Comparison of ENCODE assay signal across 8 mouse cellular contexts in genomic region chr10:128369218-128369543, GRCm38 (mm10). TPM values are rescaled to one million over a fixed set of nuclear protein-coding genes. Genes with fewer than 3 reads are reported as not detected.
A peak's percentile ranks its signal among the peaks of the same experiment; 100 is the strongest.
DNase-seq lines count a peak whose midpoint lies in the region; ATAC-seq and TF ChIP-seq lines count a peak whose summit lies in the region.

No protein-coding gene starts in this region.

- no peaks in the 10 kb centered on the region for H3K27me3 ChIP-seq in testis, adult 2 months (ENCODE audit: control insufficient read depth, insufficient read depth, low read length)
- no peaks in the 10 kb centered on the region for H3K27me3 ChIP-seq in limb, embryonic 15.5 days
- H3K27me3 ChIP-seq in stomach, embryonic 16.5 days (ENCODE audit: control insufficient read depth, insufficient read depth, low read length): no peaks in the 10 kb centered on the region

- intact Hi-C loops in gastrocnemius, adult 2 months (cut with DNase I): no loop called here
- intact Hi-C loops in gastrocnemius, postnatal 14 days (cut with DNase I; ENCODE audit: low total_unique reads): loop anchor here (5.0 kb wide), 1 partner anchor 88 kb away; the partner anchor contains the start of gene Smarcc2

- H3K27ac ChIP-seq in gastrocnemius, adult 2 months: peak overlapping the region; percentile 96
- peak overlapping the region; percentile 95 for H3K27ac ChIP-seq in testis, adult 2 months (ENCODE audit: control insufficient read depth, insufficient read depth, low read depth, low read length)
- H3K27ac ChIP-seq in limb, embryonic 15.5 days: peak overlapping the region; percentile 97
- peak overlapping the region; percentile 87 for H3K27ac ChIP-seq in stomach, embryonic 16.5 days (ENCODE audit: low read length)

- TF ChIP-seq POLR2A in testis, adult 2 months (IDR thresholded peaks at IDR 0.05; ENCODE audit: control insufficient read depth, low read depth, low read length): 0 out of 2 replicates have a peak, but pooled peaks have one; percentile 5

- H3K4me1 ChIP-seq in testis, adult 2 months (ENCODE audit: control insufficient read depth, insufficient read depth, low read length): peaks cover 16% of the 10 kb centered on the region
- H3K4me1 ChIP-seq in limb, embryonic 15.5 days: peaks cover 13% of the 10 kb centered on the region
- H3K4me1 ChIP-seq in stomach, embryonic 16.5 days (ENCODE audit: control insufficient read depth, insufficient read depth, low read length): peaks cover 3% of the 10 kb centered on the region

- H3K4me2 ChIP-seq in limb, embryonic 15.5 days: peak overlapping the region; percentile 85
- peak overlapping the region; percentile 86 for H3K4me2 ChIP-seq in stomach, embryonic 16.5 days (ENCODE audit: low read depth, low read length)

- no peak for ATAC-seq in limb, embryonic 15.5 days (ENCODE audit: insufficient number of reproducible peaks, low FRiP score, low TSS enrichment, low read depth)
- ATAC-seq in stomach, embryonic 16.5 days (ENCODE audit: insufficient read depth, low FRiP score): no peak

- no peaks in the 10 kb centered on the region for H3K9me3 ChIP-seq in limb, embryonic 15.5 days
- no peaks in the 10 kb centered on the region for H3K9me3 ChIP-seq in stomach, embryonic 16.5 days (replicated peaks; ENCODE audit: control insufficient read depth, low read length)

- no peak for TF ChIP-seq CTCF in gastrocnemius, adult 2 months (IDR thresholded peaks at IDR 0.05)
- no peak for TF ChIP-seq CTCF in testis, adult 2 months (IDR thresholded peaks at IDR 0.05; ENCODE audit: control insufficient read depth, insufficient read depth, insufficient replicate concordance, low read depth, low read length)

- H3K36me3 ChIP-seq in testis, adult 2 months (ENCODE audit: control insufficient read depth, insufficient read depth, low read length): no peaks in the 10 kb centered on the region
- H3K36me3 ChIP-seq in limb, embryonic 15.5 days: peaks cover 10% of the 10 kb centered on the region; the same call in 1 of the 2 replicates
- no peaks in the 10 kb centered on the region for H3K36me3 ChIP-seq in stomach, embryonic 16.5 days (ENCODE audit: control insufficient read depth, insufficient read depth, low read length)

- H3K4me3 ChIP-seq in gastrocnemius, adult 2 months: peak overlapping the region; percentile 89
- peak overlapping the region; percentile 96 for H3K4me3 ChIP-seq in testis, adult 2 months (ENCODE audit: control insufficient read depth, low read depth, low read length)
- H3K4me3 ChIP-seq in limb, embryonic 15.5 days: peak overlapping the region; percentile 75
- H3K4me3 ChIP-seq in stomach, embryonic 16.5 days (replicated peaks; ENCODE audit: low read length): peak overlapping the region; percentile 75

- WGBS in limb, embryonic 15.5 days: 4% methylated on average over 9 of the region's 9 CpGs
- WGBS in stomach, embryonic 16.5 days: 3% methylated on average over 9 of the region's 9 CpGs

- peak overlapping the region; percentile 69 for H3K9ac ChIP-seq in limb, embryonic 15.5 days
- peak overlapping the region; percentile 78 for H3K9ac ChIP-seq in stomach, embryonic 16.5 days (ENCODE audit: low read length)

- no peak for DNase-seq in gastrocnemius, adult 2 months
- no peak for DNase-seq in gastrocnemius, postnatal 14 days
- DNase-seq in testis, postnatal 14 days (ENCODE audit: low spot score): no peak
- DNase-seq in left cerebral cortex, adult 18-20 months (ENCODE audit: low spot score in 2 of 2): no peak
- no peak for DNase-seq in right cerebral cortex, postnatal 4 days

RNA-seq across cellular contexts. Expression of gene Coq10a, which starts 0.4 kb away (rescaled TPM):
- total RNA-seq in gastrocnemius, adult 2 months (2021): 100 to 1,000 TPM; 447 to 542 TPM
- total RNA-seq in gastrocnemius, postnatal 14 days (2021): 100 to 1,000 TPM; 257 to 331 TPM
- 21.2 TPM in 2 replicates for polyA plus RNA-seq in testis, adult 2 months (2012; rRNA removed)
- polyA plus RNA-seq in limb, embryonic 15.5 days (2015; fragmentation: Nextera tagmentation; extraction: Ambion mirVana): 11.3 and 13.4 TPM in 2 replicates
- polyA plus RNA-seq in stomach, embryonic 16.5 days (2015; fragmentation: Nextera tagmentation; extraction: Ambion mirVana): 3.4 and 3.5 TPM in 2 replicates
- total RNA-seq in left cerebral cortex, adult 18-20 months (2021): 10 to 100 TPM; 58.5 to 60.4 TPM

RNA-seq across cellular contexts. Expression of gene Ankrd52, which starts 7.7 kb away (rescaled TPM):
- total RNA-seq in gastrocnemius, adult 2 months (2021): 10 to 100 TPM; 46.7 to 58.9 TPM
- total RNA-seq in gastrocnemius, postnatal 14 days (2021): 10 to 100 TPM; 53.7 to 54.8 TPM
- 6.8 and 7.0 TPM in 2 replicates for polyA plus RNA-seq in testis, adult 2 months (2012; rRNA removed)
- polyA plus RNA-seq in limb, embryonic 15.5 days (2015; fragmentation: Nextera tagmentation; extraction: Ambion mirVana): 11.0 and 11.3 TPM in 2 replicates
- polyA plus RNA-seq in stomach, embryonic 16.5 days (2015; fragmentation: Nextera tagmentation; extraction: Ambion mirVana): 8.4 and 10.0 TPM in 2 replicates
- 10 to 100 TPM; 51.0 to 52.2 TPM for total RNA-seq in left cerebral cortex, adult 18-20 months (2021)

RNA-seq across cellular contexts. Expression of gene Cs, which starts 31.6 kb away (rescaled TPM):
- 100 to 1,000 TPM; 541 to 658 TPM for total RNA-seq in gastrocnemius, adult 2 months (2021)
- total RNA-seq in gastrocnemius, postnatal 14 days (2021): 100 to 1,000 TPM; 571 to 668 TPM
- 58.8 and 59.4 TPM in 2 replicates for polyA plus RNA-seq in testis, adult 2 months (2012; rRNA removed)
- 173 and 189 TPM in 2 replicates for polyA plus RNA-seq in limb, embryonic 15.5 days (2015; fragmentation: Nextera tagmentation; extraction: Ambion mirVana)
- 221 and 230 TPM in 2 replicates for polyA plus RNA-seq in stomach, embryonic 16.5 days (2015; fragmentation: Nextera tagmentation; extraction: Ambion mirVana)
- 100 to 1,000 TPM; 222 to 232 TPM for total RNA-seq in left cerebral cortex, adult 18-20 months (2021)

RNA-seq across cellular contexts. Expression of gene Slc39a5, which starts 31.8 kb away (rescaled TPM):
- not detected for total RNA-seq in gastrocnemius, adult 2 months (2021)
- not detected for total RNA-seq in gastrocnemius, postnatal 14 days (2021)
- polyA plus RNA-seq in testis, adult 2 months (2012; rRNA removed): 0.14 and 0.18 TPM in 2 replicates
- polyA plus RNA-seq in limb, embryonic 15.5 days (2015; fragmentation: Nextera tagmentation; extraction: Ambion mirVana): 0.42 TPM in 1 of 2 replicates, not detected in the other
- polyA plus RNA-seq in stomach, embryonic 16.5 days (2015; fragmentation: Nextera tagmentation; extraction: Ambion mirVana): 28.7 and 32.9 TPM in 2 replicates
- total RNA-seq in left cerebral cortex, adult 18-20 months (2021): not detected

RNA-seq across cellular contexts. Expression of gene Nabp2, which starts 42.1 kb away (rescaled TPM):
- 10 to 100 TPM; 56.7 to 59.0 TPM for total RNA-seq in gastrocnemius, adult 2 months (2021)
- total RNA-seq in gastrocnemius, postnatal 14 days (2021): 10 to 100 TPM; 48.2 to 51.8 TPM
- polyA plus RNA-seq in testis, adult 2 months (2012; rRNA removed): 22.5 and 27.7 TPM in 2 replicates
- polyA plus RNA-seq in limb, embryonic 15.5 days (2015; fragmentation: Nextera tagmentation; extraction: Ambion mirVana): 60.1 and 62.1 TPM in 2 replicates
- polyA plus RNA-seq in stomach, embryonic 16.5 days (2015; fragmentation: Nextera tagmentation; extraction: Ambion mirVana): 72.0 and 75.5 TPM in 2 replicates
- total RNA-seq in left cerebral cortex, adult 18-20 months (2021): 10 to 100 TPM; 81.2 to 85.5 TPM

Comparison
In these comparisons a context has a peak if more than half of its experiments do, and no peak if none do; other contexts are left out.
1. RNA of gene Coq10a, which starts 0.4 kb away (total RNA-seq): 447 to 542 TPM in gastrocnemius, adult 2 months and 257 to 331 TPM in gastrocnemius, postnatal 14 days; 58.5 to 60.4 TPM in left cerebral cortex, adult 18-20 months; every median in the first group is over 4 times any median in the second.
2. Peak in every context shown above with its lines, with median percentiles within 50 percentile points of each other: H3K27ac ChIP-seq and H3K4me3 ChIP-seq.